Mouse (Mus musculus) layer of hippocampus, postnatal 10 days (tissue): ENCODE data around the gene Tnnt2. TPM values are rescaled to one million over a fixed set of nuclear protein-coding genes. Genes with fewer than 3 reads are reported as not detected.

Source experiments
- DNase-seq, 2 experiments: peaks; one replicate each; pipeline ENCODE4 v3.0.0; 2021; ENCODE audit warnings: low spot score in 2 of 2
- total RNA-seq, 2 experiments: library from RNA; stranded (reverse); gene quantifications; 2 replicates each; pipeline ENCODE4 v1.2.3; 2021

Gene Tnnt2
- total RNA-seq, 2 experiments from 2014 or later = 0.42 to 1.7 TPM

DNA sequence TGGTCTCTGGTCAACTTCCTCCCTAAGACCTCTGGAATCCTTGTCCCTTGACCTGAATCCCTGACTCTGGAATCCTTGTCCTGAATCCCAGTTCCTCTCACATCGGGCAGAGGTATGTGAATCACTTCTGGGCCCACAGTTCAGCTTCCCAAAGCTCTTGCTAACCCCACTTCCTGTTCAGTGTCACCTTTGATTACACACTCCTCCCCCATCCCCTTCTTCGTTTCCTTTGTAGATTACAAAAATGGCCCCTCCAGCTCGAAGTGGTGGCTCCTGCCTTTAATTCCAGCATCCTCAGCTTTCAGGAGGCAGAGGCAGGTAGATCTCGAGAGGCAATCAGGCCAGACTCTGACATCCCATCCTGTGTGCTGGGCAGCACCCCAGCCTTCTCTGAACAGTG lies 18.6 kb upstream of the Tnnt2 start:
- no peak for DNase-seq

DNA sequence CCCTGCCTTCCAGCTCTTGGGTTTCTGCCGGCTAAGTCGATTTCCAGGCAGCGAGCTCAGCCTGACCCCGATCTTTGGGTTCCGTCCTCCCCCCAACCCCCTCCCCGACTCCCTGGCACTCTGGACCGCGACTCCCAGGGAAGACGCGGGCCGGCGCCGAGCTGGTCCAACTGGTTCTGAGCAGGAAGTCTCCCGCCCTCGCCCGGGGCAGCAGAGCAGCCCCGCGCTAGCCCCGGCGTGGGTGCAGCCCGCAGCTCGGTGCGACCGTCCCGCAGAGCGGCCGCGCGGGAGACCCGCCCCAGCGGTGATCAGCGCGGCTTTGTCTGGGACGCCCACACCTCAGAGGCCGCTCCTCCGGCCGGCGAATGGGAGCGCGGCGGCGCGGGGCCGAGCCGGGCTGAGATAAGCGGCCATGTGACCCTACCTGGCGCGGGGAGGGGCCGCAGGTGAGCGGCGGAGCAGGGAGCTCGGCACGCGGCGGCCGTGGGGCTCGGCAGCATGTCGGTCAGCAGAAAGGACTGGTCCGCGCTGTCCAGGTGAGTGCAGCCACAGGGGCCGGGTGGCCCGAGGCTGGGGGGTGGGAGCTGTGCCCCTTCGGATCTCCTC lies 17.6 kb upstream of the Tnnt2 start, which contains the start of gene Lad1:
TSS of gene Lad1 (plus strand) at position 118 of the 606 bp plus-strand sequence.
- no peak for DNase-seq

DNA sequence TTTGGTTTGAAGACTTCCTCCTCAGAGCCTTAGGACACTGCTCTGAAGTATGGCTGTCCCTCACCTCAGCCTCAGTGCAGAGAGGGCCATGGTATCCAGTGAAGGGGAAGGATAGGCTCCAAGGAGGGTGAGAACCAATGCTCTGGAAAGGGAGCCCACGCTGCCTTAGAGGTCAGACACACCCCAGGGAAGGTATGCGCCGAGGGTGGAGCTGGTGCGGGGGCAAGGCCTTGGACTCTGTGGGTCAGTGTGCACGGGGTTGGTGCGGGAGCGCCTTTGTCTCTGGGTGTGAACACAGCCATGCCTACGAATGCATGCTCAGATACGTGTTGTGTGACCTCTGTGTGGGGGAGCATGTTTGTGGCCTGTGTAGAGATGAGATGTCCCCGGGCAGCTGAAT lies 16.1 kb upstream of the Tnnt2 start:
- no peak for DNase-seq

DNA sequence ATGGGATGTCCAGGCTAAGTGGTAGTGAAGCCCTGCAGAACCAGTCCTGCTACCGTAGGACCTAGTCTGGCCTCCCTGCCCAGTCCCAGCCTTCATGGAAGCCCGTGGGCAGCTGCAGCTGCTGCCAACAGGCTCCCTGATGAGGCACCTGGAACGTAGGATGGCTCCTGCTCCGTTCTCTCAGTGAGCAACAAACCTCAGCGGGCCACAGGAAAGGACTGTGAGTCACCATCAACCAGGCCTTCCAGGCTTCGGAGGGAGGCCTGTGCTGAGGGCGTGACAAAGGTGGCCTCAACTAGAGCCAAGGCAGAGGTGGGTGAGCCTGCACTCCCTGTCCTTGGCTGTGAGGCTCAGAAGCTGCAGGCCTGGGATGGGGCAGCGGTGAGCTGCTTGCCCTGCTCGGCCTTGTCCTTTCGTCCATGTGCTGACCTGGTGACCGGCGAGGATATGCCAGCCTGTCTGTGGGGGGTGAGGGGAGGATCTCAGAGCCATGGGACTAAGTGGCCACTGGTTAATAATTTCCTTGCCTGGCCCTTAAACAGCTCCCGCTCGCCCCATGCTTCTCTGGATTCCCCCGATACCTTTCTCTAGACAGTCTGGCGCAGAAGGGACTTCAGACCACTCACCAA lies 15.3 kb upstream of the Tnnt2 start:
- no peak for DNase-seq

DNA sequence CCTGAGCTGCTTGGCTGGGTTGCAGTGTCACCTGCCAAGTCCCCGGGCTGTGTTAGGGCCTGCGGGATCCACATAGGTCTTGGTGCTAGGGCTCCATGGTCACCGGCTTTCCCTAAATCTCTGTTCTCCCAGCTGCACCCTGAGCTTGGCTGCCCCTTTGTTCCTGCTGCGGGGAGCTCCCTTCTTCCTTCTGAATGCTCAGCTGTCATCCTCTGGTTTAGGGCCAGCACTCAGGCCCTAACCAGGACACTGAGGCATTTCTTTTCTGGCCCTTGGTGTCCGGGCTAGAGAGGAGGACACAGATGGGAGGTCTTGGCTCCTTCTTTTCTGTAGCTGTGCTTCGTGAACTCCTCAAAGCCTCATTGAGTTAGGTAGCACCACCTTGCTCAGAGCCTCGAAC lies 14.4 kb upstream of the Tnnt2 start:
- DNase-seq = no peak

DNA sequence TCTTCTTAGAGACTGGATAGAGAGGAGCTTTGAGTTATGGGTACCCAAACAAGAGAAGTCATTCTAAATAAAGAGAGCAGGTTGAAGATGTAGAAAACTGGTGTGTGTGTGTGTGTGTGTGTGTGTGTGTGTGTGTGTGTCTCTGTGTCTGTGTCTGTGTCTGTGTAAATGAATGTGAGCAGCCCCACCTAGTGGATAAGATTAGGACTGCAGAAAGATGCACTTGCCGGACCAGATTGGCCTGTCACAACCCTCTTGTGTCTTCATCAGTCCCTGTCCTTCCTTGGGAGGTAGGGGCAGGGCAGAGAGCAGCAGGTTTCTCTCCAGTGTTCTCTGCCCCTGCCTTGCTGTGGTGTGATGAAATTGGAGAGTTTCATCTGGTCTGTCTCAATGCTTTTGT lies 7.2 kb upstream of the Tnnt2 start:
- peak; percentile 47 to 48 for DNase-seq

DNA sequence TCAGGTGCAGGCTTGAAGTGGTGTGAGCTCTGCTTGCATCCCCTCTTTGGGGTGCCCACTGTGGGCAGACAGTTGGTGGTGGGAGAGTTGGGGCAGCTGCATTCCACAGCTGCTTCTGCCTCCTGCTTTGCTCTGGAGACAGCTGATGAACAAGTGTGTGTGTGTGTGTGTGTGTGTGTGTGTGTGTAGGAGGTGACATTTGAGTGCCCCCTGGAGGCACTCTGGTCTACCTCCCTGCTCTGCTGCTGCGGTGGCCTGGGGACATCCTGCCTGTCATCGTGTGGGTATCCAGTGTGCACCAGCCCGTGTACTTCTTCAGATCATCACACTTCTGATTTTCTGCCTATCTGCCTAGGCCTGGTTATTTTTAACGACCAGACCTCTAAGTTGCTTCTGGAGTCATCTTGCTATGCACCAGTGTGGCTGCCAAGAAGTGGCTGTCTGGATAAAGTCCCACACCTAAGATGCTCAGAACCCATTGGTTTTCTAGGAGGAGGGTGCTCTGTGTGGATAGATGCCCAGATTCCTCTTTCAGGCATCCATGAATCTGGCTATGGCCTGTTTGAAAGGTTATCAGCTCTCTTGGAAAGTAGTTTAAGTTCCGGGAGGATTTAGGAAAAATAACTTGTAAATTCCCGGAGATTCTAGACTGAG lies 1.8 kb upstream of the Tnnt2 start:
- no peak for DNase-seq

DNA sequence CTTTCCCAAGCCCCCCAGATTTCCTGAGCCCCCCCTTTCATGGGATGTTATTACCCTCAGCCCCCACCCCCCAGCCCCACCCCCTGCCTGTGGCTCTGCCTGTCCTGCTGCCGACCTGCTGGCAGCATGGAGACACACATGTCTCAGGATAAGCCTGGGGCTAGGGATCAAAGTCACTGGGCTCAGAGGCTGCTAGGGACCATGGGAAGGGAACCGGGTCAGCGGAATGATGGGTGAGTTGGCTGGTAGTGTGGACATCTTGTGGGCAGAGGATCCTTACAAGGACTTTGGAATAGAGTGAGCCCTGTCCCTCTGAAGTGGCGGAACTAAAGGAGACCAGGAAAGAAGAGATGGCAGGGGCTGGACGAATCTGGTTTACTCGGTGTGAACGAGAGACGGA lies 1.2 kb upstream of the Tnnt2 start:
- DNase-seq = no peak

DNA sequence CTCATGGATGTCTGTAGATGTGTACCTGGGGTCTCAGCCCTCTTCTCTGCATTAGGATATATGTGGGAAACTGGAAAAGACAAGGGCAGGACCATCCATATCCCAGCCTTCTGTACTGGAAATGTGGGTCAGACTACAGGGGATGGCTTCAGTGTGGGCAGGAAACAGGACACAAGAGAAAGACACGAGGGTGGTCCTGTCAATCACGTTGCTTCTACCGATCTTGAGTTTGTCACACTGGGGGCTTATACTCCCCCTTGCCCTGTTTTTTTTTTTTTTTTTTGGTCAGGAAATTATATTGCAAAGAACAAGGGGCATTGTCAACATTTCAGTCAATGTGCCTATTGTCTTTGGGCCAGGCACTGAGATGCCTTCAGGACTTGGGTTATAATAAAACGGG lies 2.5 kb downstream of the Tnnt2 start:
- no peak for DNase-seq

DNA sequence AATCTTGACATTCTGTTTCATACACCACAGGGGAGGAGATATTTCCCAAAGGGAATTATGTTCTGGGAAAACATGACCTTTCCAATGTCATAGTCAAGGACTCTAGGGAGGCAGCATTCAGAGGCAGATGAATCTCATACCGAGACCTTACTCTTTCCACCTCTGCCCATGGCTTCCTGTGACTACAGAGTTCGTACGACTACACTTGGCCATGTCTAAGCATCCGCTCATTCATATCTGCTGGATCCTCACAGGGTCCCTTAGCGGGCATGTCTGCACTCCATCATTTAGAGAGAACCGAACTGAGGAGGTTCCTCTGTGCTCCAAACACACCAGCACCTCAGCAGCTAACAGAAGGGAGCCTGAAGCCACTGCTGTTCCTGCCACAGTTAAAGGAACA lies 2.9 kb downstream of the Tnnt2 start:
- DNase-seq = no peak

DNA sequence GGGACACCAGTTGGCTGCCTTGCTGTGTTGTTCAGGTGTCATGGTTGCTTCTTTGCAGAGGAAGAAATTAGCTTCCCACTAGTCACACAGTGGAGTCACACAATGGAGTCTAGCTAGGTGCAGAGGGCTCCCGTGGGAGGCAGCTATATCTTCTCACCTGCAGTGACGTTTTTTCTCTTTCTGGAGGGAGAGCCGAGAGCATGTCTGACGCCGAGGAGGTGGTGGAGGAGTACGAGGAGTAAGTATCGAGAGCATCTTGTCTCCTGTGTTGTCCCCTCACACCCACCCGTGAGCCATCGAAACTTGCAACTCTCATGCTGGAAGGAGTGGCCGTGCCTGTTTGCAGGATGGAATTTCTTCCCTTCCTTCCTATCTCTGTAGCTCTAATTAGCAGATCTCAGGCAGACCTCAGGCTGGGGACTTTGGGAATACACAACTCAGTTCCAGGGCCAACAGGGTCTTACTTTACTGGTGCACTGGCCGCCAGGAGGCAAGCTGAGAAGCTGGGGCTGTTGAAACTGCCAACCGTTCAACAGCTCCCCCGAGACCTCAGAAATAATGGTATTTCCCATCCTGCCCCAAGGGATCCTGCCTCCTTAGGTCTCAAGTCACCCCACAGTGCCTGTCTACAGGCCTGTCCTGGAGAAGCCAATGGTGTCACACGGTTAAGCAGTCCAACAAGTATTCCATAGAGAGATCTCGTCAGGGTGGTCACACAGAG lies 4.7 kb downstream of the Tnnt2 start:
- no peak for DNase-seq

DNA sequence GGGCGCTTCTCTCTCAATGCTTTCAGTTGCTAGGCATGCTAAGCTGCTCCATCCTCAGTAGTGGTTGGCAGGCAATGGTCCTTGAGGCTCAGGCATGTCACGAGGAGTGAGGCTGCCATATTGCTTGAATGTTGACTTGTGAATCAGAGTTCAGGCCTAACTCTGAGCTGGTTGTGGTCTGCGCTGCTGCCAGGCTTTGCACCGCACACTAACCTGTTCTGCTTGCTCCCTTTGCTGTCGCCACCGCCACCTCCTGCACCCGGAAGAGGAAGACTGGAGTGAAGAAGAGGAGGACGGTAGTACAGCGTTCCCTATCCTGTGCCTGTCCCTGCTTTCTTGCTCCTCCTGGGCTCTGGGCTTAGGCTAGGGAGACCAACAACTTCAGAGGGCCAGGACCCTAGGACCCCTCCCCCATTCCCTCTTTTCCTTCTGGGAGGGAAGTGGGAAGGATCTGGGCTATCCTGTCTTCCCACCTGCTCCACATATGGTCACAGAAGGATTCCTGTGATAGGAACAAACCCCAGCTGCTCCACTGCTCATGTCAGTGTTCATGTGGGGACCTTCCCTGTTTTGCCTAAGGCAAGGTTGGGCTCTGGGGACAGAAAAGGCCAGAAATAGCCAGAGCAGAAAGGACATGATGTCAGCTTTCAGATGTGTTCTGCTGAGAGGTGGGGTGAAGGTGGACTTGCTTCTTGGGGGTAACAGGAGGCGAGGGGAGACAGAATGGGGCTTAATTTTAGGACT lies 7.5 kb downstream of the Tnnt2 start:
- no peak for DNase-seq

DNA sequence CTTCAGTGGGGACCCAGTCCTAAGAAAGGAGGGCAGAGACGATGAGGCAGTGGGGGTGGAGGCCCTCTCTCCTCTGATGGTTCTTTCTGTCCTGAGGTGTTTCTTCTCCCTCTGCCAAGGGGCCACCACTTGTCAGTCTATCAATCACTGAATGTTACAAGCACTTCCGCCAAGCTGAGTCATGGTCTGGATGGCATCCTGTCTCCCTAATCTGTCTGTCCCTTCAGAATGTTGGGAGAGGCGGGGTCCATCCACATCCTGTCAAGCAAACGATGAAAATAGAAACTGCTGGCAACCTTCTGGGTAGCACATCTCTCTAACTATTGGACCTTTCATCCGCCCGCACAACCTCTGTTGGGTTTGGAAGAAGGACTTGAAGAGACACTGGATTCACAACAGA lies 8.3 kb downstream of the Tnnt2 start:
- no peak for DNase-seq

DNA sequence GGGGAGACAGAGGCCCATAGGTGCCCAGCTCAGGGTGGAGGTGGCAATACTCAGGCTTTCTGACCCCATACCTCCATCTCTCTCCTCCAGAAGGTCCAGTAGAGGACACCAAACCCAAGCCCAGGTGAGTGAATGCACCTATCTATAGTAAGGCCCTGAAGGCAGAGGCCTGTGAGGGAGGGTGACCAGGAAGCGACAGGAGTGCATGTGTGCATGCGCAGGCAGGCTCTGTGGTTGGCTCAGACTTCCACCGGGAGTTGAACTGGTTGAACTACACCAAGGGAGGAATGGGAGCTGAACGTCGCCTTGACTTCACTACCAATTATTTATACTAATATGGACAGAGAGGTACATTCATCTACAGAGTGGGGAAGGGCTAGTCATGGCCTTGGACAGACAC lies 10.5 kb downstream of the Tnnt2 start:
- no peak for DNase-seq

DNA sequence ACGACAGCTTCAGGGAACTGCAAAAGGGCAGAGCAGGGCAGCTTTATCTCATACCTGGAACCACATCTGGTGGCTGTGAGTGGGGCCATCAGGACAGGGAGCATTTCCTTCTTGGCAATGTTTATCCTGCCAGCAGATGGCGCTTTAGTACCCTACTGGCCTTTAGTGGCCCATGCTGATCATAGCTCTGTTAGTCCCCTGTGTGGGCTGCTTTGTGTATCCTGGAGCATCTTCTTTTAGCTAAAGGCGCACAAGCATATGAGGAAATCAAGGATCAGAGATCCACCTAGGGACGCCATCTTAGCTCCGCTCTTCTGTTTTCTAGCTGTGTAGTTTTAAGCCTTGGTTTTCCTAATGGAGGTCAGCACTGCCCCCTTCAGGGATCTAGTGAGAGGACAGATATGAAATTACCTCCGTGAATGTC lies 11.0 kb downstream of the Tnnt2 start:
- peak in 1 of 2 experiments; percentile 43 for DNase-seq

DNA sequence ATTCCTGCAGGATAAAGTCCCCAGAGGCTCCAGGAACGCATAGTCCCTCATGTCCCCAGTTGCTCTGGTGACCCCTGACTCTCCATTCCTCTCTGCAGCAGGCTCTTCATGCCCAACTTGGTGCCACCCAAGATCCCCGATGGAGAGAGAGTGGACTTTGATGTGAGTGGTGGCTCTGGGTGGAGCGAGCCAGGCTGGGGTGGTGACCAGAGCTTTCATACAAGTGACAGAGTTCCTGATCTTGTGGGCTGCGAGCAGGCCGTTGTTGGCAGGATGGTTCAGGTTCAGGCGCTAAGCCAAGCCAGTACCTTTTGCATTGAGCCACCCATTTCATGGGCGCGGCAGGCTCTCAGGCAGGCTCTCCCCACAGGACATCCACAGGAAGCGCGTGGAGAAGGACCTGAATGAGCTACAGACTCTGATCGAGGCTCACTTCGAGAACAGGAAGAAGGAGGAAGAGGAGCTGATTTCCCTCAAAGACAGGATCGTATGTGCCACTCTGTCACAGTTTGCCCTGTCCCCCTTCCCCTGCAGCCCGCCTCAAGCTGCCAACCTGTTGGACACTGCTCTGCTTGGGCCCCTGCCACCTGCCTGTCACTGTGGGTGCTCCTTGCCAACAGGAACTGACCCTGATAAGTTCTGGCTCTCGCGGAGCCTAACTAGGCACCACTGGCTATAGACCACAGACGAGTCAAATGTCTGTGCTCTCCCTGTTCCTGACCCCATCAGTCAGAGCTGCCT lies 11.6 kb downstream of the Tnnt2 start:
- no peak for DNase-seq

DNA sequence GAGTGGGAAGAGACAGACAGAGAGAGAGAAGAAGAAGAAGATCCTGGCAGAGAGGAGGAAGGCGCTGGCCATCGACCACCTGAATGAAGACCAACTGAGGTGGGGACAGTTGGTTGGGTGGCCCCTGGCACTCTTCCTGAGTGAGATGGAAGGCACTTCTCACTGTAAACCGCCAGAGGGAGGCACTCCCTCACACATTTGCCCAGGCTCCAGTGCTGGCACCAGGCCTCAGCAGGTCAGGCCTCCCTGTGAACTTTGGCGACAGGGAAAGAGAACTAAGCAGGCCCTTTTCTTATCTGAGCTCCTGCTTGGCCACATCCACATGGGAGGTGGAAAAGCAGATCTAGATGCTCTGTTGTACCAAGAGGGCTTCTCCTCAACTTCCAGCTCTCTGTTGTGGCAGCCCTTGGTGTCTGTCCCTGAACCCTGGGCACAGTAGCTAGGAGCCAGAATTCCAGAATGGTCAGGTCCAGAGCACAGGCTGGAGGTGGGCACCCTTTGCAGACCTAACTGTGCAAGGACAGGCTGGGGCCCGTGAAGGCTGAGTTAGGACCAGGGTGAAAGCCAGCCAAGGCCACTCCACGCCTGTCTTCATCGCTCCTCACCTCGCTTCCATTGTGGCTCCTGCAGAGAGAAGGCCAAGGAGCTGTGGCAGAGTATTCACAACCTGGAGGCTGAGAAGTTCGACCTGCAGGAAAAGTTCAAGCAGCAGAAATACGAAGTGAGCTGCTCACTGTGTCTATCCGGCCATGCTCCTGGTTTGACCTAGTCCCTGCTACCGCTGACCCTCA lies 14.8 kb downstream of the Tnnt2 start:
- DNase-seq = peak; percentile 53 to 62

DNA sequence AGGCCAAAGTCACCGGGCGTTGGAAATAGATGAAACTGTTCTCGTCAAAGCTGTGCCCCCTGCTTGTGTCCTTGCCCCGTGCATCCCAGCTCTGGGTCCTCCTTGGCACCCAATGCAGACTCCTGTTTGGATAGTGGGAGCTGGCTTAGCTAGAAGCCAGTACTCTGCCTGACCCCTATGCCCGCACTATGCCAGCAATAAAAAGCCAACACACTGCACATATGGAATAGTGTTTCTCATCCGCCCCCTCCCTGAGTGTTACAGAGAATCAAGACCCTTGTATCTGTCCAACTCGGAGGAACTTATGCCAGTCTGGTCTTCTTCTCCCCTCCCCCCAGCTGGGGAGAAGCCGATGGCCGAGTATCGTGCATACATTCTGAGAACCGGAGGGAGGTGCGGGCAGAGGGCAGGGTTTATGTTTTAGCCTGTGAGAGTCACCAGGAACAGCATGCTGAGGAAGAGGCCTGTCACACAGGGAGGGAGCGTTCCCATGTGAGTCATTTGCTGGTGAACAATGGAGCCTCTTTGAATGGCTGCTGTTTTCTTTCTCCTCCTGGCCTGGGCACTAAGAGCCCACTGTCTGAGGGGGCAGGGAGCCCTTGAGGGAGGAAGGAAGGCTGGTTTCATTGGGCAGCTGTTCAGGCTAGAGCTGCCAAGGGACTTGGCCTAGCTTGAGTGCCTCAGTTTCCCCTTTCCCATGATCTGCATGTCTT lies 16.0 kb downstream of the Tnnt2 start:
- DNase-seq = peak in 1 of 2 experiments; percentile 24

DNA sequence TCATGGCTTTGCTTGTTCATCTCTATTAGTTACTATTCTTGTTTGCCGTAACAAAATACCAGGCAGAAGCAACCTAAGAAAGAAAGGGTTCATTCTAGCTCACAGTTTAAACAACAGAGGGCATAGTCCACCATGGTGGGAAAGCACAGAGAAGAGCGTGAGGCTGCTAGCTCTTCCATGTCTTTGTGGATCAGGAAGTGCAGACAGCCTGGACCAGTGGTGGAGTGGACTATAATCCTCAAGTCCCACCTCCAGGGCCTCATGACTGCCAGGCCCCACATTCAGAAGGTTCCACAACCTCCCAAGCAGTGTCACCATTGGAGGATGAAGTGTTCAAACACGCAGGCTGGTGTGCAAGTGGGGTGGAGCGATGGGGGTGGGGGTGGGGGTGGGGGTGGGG lies 17.0 kb downstream of the Tnnt2 start:
- DNase-seq = no peak
